Mouse (Mus musculus): ENCODE measurements at regions not wholly inside any gene's neighbourhood (a gene's known extent, or its start where the extent isn't known, plus 50 kb on each side); places are given as distances from the start of the nearest gene placed in this dataset.
"Not testable (repeated sequence)": the region's sequence is repeated elsewhere in the genome, so short reads cannot be mapped to it uniquely, and the experiment has no call there.

DNA sequence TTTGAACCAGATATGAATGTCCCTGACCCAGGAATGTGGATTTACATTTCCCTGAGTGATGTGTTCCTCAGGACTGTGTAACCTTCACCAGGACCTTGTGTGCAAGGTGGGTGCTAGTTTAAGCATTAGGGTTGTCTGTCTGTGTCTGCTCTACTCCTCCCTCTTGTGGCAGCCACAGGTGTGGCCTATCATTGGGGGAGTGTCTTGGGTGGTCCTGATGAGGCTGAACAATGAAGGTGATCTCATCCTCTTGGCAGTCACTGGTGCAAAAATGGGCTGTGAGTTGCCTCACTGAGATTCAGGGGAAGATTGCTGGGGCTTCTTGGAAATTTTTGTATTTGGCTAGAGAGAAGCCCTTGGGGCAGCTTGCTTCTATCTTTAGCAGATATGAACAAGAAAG lies 179.4 kb upstream of the Ube2e1 start:
- no peak for DNase-seq

GRCm38 (mm10) chr14:18508359-18508647 lies 176.6 kb upstream of the Ube2e1 start:
- no peak for DNase-seq

- no peak for DNase-seq
Measured at GRCm38 (mm10) chr14:18507582-18508358, 176.1 kb upstream of the Ube2e1 start.

GRCm38 (mm10) chr14:18506168-18506567 lies 174.5 kb upstream of the Ube2e1 start:
- DNase-seq: peak in 1 of 2 experiments; percentile 21

DNA sequence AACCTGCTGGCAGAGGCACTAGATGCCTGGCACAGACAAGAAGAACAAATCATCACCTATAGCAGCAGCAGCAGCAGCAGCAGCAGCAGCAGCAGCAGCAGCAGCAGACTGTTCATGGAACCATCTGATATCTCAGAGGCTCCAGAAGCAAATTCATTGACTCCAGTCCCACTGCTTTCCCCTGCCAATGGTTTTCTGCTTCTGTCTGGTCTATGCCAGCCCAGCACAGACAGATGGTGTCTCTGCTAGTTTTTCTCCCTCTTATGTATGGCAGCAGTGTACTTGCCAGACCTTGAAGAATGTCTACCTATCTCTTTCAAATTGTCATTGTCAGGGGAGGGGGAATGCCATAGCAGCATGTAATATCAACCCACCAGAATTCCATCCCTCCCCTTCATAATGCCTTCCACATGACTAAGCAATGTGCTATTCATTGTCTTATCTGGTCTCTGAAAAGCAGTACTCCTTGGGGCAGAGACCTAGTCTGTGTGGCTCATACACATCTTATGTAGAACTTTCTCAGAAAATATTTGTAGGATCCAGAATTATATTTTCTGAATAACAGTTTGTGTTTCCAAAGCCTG lies 168.7 kb upstream of the Ube2e1 start:
- DNase-seq: peak in 1 of 2 experiments; percentile 15

- no peak for DNase-seq
Measured at GRCm38 (mm10) chr14:18494048-18494447, 162.4 kb upstream of the Ube2e1 start.

DNA sequence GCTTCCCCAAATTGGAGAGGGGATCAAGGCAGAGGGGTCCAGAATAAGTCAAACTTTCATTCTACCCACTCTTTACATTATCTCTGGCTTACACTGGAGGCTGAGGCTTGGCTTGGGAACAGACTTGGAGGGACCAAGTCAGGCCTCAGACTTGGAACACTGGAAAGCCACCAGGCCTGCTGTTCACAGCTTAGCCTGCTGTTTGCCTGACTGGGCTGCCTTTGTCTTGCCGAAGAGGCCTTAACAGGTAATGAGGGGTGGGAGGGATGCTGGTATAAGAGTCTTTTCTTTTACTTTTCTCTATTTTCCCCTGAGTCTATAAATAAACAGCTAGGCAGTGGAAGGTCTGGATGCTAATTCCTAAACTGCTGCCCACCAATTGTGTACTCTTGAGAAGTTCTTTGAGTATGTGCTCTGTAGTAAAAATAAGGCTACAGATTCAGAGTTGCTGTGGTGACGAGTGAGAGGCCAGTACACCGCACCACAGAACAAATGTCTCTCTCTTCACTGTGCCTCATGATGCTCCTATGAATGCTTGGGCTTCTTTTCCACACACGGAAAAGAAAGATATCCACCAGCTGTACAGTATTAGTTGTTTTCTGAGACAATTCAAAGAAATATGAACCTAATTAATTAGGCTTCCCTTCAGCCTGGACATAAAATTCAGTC lies 154.6 kb upstream of the Ube2e1 start:
- no peak for DNase-seq

DNA sequence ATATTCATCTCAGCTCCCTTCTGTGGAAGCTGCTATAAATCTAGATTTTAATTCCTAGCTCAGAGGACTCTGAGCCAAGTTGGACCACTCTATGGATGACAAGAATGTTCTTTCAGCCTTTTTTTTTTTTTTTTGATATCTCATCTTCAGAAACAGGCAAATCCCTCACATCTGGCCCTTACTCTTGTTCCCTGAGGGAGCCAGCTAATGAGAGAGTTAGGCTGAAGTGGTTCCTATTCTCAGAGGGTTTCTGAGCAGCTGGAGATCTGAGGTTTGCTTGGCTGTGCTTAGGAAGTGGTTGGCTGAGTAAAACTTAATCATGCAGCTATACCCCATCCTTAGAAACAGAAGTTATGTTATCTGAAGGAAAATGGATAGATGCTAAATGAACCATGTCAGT lies 153.9 kb upstream of the Ube2e1 start:
- DNase-seq: no peak

DNA sequence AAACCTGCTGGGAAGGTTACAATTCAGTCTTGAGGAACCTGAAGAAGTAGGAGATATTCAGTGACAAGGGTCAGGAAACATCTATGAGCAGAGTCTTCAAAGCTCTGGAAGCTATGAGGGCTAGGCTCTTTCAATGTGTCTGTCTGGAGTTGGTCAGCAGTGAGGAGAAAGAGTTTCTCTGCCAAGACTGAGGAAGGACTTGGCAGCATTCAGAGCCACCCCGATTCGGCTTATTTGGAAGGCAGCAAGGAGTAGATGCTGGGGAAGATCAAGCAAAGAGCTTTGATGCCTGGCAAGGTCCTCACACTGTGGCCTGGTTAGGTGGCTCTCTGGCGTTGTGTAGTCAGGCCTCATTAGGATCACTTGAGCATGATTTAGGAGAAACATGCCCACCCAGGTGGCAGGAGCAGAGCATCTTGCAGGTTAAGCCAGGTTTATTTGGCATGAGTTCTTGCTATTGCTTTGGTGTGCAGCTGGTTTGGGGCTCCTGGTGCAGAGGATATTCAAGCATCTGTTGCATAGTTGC lies 145.2 kb upstream of the Ube2e1 start:
- DNase-seq: peak; percentile 13

DNA sequence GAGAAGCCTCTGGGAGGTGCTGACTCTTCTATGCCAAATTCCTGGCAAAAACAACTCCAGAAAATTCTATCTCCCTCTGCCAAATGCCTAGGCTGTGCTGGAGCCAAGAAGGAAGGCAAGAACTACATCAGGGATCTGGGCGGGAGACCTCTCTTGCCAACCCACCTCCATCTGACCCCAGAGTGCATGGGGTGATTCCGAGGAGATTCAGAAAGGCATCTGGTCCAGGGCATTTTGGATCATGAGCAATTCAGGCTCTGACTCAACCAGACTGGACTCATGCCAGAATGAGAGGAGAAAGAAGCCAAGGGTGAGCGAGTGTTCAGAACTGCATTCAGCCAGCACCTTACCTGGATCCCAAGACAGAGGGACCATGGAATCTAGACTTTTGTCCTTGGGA lies 137.0 kb upstream of the Ube2e1 start:
- peak; percentile 60 to 65 for DNase-seq

- not testable (repeated sequence) for DNase-seq
Measured at GRCm38 (mm10) chr14:18466864-18467263, 135.2 kb upstream of the Ube2e1 start.

DNA sequence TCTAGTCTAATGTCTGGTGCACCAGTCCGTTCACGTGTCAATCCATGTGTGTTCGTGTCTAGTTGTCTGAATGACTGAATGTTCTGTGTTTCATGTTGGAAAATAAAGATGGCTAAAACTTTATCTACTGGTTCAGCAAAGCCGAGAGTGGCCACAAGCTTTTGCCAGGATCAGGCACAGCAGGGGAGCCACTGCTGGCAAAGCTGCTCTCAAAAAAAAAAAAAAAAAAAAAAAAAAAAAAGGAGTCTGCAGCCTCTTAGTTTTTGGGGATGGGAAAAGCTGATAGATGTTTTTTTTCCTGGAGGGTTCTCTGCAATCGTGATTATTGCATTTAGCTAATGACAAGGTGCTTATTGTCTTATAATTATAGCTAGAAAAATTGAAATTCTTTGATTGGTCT lies 132.5 kb upstream of the Ube2e1 start:
- DNase-seq: peak in 1 of 2 experiments; percentile 39

GRCm38 (mm10) chr14:18463230-18463873 lies 131.7 kb upstream of the Ube2e1 start:
- DNase-seq: no peak

DNA sequence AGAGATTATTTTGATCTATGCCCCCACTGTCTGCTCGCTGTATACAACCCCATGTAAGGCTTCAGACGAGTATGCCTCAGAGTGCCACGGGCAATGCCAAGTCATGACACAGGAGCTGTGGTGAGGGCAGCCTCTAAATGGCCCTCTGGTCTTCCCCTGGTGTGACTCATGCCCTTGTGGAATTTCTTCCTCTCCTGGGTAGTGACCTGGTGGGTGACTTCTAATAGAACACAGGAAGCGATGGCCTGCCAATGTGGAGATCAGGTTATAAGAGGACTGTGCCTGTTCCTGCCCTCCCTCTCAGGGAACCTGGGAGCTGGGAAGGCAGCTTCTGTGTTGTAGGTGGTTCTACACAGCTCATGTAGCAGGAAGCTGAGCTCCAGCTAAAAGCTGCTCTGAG lies 130.7 kb upstream of the Ube2e1 start:
- no peak for DNase-seq

- no peak for DNase-seq
Measured at GRCm38 (mm10) chr14:18448666-18449065, 117.0 kb upstream of the Ube2e1 start.

GRCm38 (mm10) chr14:18444492-18444891 lies 112.8 kb upstream of the Ube2e1 start:
- DNase-seq: no peak

DNA sequence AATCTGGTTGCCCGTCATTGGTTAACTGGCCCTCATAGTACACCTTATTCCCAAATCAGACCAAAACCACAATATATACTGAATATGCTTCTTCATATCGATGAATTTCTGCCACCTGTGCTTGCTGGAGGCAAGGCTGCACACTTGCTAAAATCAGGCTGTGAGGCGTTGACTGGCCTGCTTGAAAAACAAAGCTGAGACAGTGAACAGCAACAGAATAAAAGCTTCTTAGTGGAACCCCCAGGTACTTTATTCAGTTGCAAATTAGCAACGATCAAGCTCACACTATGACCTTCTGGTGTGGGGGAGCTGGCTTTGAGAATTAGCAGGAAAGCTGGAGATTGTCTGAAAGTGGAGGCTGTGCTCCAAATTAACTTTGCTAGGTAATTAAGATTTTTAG lies 97.3 kb upstream of the Ube2e1 start:
- not testable (repeated sequence) for DNase-seq

GRCm38 (mm10) chr14:18425887-18426286 lies 94.2 kb upstream of the Ube2e1 start:
- no peak for DNase-seq

DNA sequence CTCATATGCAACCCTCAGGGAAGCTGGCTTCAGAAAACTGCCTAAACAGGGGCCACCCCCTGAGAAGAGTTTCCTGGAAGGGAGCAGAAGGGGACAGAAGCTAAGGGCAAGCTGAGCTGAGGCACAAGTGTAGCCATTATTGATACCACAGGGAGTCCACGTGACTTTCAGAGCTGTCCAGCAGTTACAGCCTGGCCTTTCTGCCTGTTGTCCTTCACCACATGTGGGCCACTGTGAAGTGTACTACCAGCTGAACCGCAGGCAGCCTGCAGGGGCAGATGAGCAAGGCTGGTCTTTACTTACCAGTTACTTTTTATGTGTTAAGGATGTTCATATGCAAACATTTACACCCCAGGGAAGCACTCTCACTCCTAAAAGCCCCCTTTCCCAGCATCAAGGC lies 85.2 kb upstream of the Ube2e1 start:
- DNase-seq: no peak

GRCm38 (mm10) chr14:18416319-18416718 lies 84.7 kb upstream of the Ube2e1 start:
- no peak for DNase-seq

GRCm38 (mm10) chr14:18398953-18399352 lies 67.3 kb upstream of the Ube2e1 start:
- no peak for DNase-seq

GRCm38 (mm10) chr14:18396206-18396764 lies 64.6 kb upstream of the Ube2e1 start:
- DNase-seq: no peak

DNA sequence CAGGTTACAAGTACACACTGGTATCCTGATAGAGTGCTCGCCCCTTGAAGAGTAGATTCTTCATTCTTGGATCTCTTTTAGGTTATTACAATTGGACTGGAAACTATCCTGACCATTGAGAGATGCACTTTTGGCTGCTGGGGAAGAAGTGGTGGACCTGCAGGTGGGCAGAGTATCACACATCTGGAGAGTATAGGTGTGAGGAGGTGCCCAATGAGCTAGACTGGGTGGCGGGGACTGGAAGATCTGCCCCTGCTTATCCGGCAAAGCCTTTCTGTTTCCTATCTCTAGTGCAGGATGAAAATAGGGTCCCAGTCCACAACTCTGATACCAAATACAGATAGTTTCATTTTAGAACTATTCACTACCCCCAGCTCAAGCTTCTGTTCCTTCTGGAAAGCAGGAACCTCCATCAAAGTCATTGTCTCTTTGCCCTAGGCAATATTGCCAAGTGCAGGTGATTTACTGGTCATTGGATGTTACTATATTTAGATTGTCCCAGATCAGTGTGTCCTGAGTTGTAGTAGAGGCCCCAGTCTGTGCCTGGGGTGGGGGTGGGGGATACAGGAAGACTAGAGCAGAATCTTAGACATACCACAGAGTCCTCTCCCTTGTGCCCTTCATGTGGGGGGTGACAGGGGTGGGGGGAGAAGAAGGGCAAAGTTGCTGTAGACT lies 62.5 kb upstream of the Ube2e1 start:
- no peak for DNase-seq

All from cerebellum, postnatal 25 days (tissue).